Mouse (Mus musculus): ENCODE data around the gene Bpifb6. TPM values are rescaled to one million over a fixed set of nuclear protein-coding genes. Genes with fewer than 3 reads are reported as not detected.

The Bpifb6 gene
- not detected for total RNA-seq (2021)
- long read RNA-seq, experiment 1: 0 reads
- long read RNA-seq, experiment 2: 0 reads

- DNase-seq (ENCODE audit: low spot score in 2 of 2): no peak
- intact Hi-C loops (cut with DNase I): no loop called here
These were observed at the start of gene Bpifb6 for GRCm38 (mm10) chr2:153900088-153900487. Gene Bpifb6, plus strand, starts transcription at chr2:153900388.

- peak; percentile 54 to 67 for DNase-seq (ENCODE audit: low spot score in 2 of 2)
- intact Hi-C loops (cut with DNase I): loop anchor here (1.0 kb wide), 1 partner anchor 183 kb away; no protein-coding TSS in a partner anchor
These were observed 49.2 kb upstream of the Bpifb6 start for GRCm38 (mm10) chr2:153851030-153851360.

- intact Hi-C loops (cut with DNase I): no loop called here
These were observed 46.6 kb upstream of the Bpifb6 start for GRCm38 (mm10) chr2:153853544-153853943.

DNA sequence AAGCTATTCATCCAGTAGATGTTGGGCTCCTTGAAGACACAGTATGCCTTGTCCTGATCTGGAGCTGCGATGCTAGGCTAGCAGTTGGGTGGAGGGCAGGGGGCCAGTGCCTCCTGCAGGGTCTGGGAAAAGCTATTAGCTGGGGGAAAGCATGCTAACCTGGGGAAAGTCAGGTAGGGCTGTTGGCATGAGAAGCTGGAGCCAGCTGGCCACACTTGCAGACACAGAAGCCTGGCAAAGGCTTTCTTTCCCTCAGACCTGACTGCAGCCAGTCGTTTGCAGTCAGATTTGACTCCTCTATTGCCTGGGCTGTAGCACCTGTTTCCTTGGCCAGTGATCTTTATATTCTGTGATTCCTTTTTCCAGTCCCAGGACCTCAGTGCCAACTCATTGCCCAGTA, 40.6 kb upstream of the Bpifb6 start:
- intact Hi-C loops (cut with DNase I): no loop called here
- DNase-seq (ENCODE audit: low spot score in 2 of 2): no peak

More at GRCm38 (mm10) chr2:153853544-153853943, 46.6 kb upstream of the Bpifb6 start:
- no peak for DNase-seq (ENCODE audit: low spot score in 2 of 2)

GRCm38 (mm10) chr2:153860315-153860714, 39.9 kb upstream of the Bpifb6 start:
- intact Hi-C loops (cut with DNase I): no loop called here
- DNase-seq (ENCODE audit: low spot score in 2 of 2): no peak

- DNase-seq (ENCODE audit: low spot score in 2 of 2): no peak
- intact Hi-C loops (cut with DNase I): no loop called here
These were observed 39.5 kb upstream of the Bpifb6 start for GRCm38 (mm10) chr2:153860715-153861114.

- intact Hi-C loops (cut with DNase I): no loop called here
- no peak for DNase-seq (ENCODE audit: low spot score in 2 of 2)
These were observed 38.2 kb upstream of the Bpifb6 start for GRCm38 (mm10) chr2:153861960-153862359.

GRCm38 (mm10) chr2:153870984-153871383, 29.2 kb upstream of the Bpifb6 start, which contains the start of gene Sun5:
Gene Sun5, minus strand, starts transcription at chr2:153871084.
- intact Hi-C loops (cut with DNase I): no loop called here
- no peak for DNase-seq (ENCODE audit: low spot score in 2 of 2)

DNA sequence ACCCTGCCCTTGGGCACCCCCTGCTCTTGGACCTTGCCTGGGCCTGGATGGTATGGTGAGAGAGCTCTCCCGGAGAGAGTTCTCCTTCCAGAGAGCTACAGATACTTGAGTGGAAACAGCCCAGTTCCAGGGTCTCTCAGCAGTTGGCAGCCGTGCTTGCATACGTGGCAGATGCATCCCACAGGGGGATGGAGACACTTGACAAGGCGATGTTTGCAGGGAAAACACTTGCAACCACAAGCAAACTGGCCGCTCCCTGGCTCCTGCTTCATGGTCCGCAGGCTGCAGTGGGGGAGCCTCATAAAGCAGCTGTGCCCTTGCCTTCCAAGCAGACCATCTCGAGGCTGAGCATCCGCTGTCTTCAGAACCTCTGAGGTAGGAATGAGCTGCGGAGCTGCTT, 25.4 kb upstream of the Bpifb6 start, which contains the start of gene Bpifb2:
Gene Bpifb2 (plus strand): TSS at position 301 of the 400 bp plus-strand sequence.
- no peak for DNase-seq (ENCODE audit: low spot score in 2 of 2)
- intact Hi-C loops (cut with DNase I): no loop called here

DNA sequence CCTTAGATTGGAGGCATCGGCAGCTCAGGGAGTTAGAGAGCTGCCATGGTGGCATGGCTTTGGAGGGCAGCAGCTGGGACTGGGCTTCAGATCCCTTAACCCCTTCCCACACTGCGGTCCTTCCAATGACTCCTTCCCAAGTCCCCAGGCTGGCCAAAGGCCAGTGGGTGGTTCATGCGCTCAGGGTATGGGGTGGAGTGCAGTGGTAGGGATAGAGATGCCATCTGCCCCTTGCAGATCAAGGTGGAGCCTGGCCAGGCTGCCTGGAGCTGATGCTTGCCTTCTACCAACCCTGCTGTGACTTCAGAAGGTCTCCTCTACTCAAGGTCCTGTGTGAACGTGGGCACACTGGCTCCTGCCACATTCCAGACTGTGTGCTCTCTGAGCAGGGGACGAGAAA, 1.1 kb upstream of the Bpifb6 start:
- DNase-seq (ENCODE audit: low spot score in 2 of 2): no peak
- intact Hi-C loops (cut with DNase I): no loop called here

- no peak for DNase-seq (ENCODE audit: low spot score in 2 of 2)
- intact Hi-C loops (cut with DNase I): no loop called here
These were observed 2.5 kb downstream of the Bpifb6 start for GRCm38 (mm10) chr2:153902726-153903125.

GRCm38 (mm10) chr2:153906626-153907025, 6.4 kb downstream of the Bpifb6 start:
- intact Hi-C loops (cut with DNase I): no loop called here
- DNase-seq (ENCODE audit: low spot score in 2 of 2): no peak

- intact Hi-C loops (cut with DNase I): no loop called here
- DNase-seq (ENCODE audit: low spot score in 2 of 2): peak; percentile 12 to 39
These were observed 14.0 kb downstream of the Bpifb6 start for GRCm38 (mm10) chr2:153914151-153914550.

DNA sequence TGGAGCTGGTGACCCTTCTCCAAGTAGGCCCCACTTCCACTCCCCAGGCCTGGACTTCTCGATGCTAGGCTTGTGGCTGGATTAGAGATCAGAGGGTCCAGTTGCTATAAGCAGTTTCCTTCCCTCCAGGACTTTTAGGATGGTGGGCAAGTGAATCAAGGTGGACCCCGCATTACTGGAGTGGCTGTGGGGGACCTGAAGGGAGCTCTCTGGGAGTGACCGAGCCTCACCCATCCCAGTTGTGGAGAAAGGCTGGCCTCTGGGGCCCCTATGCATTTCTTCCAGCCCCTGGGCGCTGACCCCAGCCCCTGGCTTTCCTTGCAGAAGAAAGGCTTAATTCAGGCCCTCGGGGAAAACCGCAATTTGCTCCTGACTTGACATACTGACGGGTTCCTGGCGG, 17.7 kb downstream of the Bpifb6 start, which contains the start of gene Bpifb3:
Gene Bpifb3 (plus strand): TSS at position 301 of the 400 bp plus-strand sequence.
- DNase-seq (ENCODE audit: low spot score in 2 of 2): no peak
- intact Hi-C loops (cut with DNase I): no loop called here

DNA sequence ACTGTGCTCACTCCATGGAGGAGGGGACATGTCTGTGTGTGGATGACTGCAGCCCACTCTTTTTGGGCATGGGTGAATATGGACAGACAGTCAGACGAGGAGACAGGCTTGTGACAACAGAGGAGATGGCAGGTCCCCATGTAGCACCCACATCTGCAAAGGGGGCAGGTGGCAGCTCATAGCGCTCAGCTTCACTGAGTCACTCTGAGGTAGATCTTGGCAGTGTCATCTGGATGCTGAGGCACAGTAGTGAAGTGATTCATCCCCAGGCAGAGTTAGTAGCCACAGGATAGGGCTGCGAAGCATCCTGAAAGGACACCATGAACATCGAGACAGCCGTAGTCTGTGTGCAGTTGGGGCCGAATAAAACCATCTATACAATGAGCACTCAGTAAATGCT, 21.1 kb downstream of the Bpifb6 start:
- intact Hi-C loops (cut with DNase I): loop anchor here (10.0 kb wide), 1 partner anchor 256 kb away; no protein-coding TSS in a partner anchor
- DNase-seq (ENCODE audit: low spot score in 2 of 2): peak; percentile 19 to 67

DNA sequence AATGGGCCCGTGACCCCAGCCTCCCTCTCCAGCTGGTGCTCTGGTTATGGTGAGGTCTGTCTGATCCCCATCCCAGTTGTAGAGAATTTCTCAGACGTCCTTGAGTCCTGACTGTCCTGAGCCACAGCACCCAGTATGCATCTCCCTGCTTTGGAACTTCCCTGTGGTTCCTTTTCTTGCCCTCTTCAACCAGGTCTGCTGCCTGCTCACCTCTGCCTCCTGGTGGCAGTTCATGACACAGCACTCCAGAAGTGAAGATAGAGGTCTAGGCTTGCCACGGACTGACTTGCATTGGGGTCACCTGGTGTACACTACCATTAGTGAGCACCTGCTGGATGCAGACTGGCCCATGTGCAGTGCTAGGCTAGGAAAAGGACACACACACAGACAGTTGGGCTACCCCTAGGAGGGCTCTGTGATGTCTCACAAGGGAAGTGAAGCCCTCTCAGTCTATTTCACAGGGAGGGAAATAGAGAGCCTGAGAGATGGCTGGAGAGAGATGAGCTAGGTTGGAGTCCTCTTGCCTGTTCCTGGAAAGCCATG, 29.8 kb downstream of the Bpifb6 start:
- intact Hi-C loops (cut with DNase I): loop anchor here (5.0 to 10.0 kb wide), 2 partner anchors 123 to 265 kb away; no protein-coding TSS in a partner anchor
- DNase-seq (ENCODE audit: low spot score in 2 of 2): peak in 1 of 2 experiments; percentile 58

DNA sequence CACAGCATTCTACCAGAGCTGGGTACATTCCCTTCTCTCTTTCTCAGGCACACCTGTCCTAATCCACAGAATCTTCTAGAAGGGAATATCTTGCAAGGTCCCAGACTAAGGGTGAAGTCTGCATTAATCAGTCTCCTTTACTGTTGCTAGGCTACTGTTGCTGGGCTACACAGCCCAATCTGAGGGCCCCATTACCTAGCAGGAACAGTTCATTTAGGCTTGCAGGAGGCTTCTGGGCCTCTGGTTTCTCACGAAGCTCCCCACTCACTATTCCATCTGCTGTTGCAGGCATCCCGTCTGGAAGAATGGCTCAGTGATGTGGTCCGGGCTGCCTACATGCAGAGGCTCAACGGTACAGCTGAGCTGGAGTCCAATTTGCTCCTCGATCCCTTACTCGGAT, 30.9 kb downstream of the Bpifb6 start:
- intact Hi-C loops (cut with DNase I): loop anchor here (5.0 kb wide), 1 partner anchor 124 kb away; no protein-coding TSS in a partner anchor
- peak in 1 of 2 experiments; percentile 42 for DNase-seq (ENCODE audit: low spot score in 2 of 2)

DNA sequence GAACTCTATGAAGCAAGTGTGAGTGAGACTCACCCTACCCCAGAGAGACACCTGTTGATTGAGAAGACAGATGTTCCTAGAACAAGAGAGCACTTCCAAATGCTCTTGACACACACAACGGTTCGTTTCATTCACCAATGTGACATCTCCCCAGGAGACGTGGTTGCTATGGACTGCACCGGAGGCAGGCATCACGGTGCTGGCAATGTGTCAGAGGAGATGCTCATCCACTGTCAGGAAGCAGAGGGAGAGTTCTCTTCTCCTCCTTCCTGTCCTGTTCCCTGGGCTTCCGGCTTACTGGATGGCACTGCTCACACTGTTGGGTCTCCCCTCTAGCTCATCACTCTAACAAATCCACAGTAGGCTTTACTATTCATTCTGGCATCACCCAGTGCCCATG, 33.1 kb downstream of the Bpifb6 start:
- intact Hi-C loops (cut with DNase I): loop anchor here (5.0 kb wide), 1 partner anchor 126 kb away; no protein-coding TSS in a partner anchor
- peak in 1 of 2 experiments; percentile 45 for DNase-seq (ENCODE audit: low spot score in 2 of 2)

DNA sequence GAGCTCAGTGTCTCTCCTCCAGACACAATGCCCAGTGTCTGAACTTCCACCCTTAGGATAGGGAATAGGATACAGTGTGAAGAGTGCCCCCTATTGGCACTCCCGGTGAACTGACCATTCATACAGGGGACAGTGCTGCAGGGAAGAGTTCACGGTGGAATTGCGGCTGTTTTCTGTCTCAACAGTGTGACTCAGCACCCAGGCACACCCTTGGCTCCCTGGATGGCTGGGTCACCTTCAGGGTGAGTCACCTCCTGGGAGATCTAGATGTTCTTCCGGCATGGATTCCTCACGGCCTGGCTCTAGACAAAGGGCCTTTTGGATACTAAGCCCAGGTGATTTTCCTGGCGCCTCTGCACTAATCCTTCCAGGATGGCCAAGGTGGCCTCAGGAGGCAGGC, 35.2 kb downstream of the Bpifb6 start:
- intact Hi-C loops (cut with DNase I): no loop called here
- DNase-seq (ENCODE audit: low spot score in 2 of 2): no peak

- DNase-seq (ENCODE audit: low spot score in 2 of 2): no peak
- intact Hi-C loops (cut with DNase I): no loop called here
These were observed 37.7 kb downstream of the Bpifb6 start, which contains the start of gene Bpifb4 for GRCm38 (mm10) chr2:153937843-153938242. Gene Bpifb4, plus strand, starts transcription at chr2:153938212.

GRCm38 (mm10) chr2:153943537-153943936, 43.3 kb downstream of the Bpifb6 start:
- intact Hi-C loops (cut with DNase I): no loop called here
- peak in 1 of 2 experiments; percentile 70 for DNase-seq (ENCODE audit: low spot score in 2 of 2)

All from left cerebral cortex, postnatal 14 days (tissue).